Mouse (Mus musculus) G1E-ER4 (cell line): ENCODE results near the gene Zcchc7. TPM values are rescaled to one million over a fixed set of nuclear protein-coding genes. Genes with fewer than 3 reads are reported as not detected.

Experiments used
- GATA1 ChIP-seq: IDR thresholded peaks from one replicate; pipeline ENCODE4 v1.8.0; 2012; ENCODE audit warnings: low read length, inconsistent platforms
- polyA plus RNA-seq: library from polyadenylated mRNA; stranded (reverse); fragments of >175 nt; gene quantifications from 2 replicates; pipeline ENCODE4 v1.2.3, GENCODE M21; 2012

Gene Zcchc7
- polyA plus RNA-seq, 1 experiment, result 31.2 TPM

DNA sequence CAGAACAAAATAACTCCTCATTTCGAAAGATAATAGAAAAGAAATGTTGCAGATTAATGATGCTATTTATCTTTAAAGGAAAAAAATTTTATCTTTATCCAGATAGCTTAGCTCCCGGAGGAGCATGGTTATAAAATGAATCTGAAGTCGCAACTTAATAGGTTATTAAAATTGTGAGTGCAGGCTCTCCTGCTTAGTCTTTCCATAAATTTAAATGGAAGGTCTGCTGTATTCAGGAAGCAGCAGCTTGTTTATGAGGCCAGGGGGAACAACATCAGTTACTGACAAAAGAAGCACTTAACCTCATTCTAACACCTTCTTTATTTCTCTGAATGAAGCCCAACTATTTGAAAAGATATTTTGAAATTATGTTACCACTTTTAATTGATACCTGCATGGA lies 74.9 kb downstream of the Zcchc7 start:
- TF ChIP-seq GATA1, result no peak

- TF ChIP-seq GATA1, result no peak
Observed at GRCm38 (mm10) chr4:44851835-44852251, 96.2 kb downstream of the Zcchc7 start.

DNA sequence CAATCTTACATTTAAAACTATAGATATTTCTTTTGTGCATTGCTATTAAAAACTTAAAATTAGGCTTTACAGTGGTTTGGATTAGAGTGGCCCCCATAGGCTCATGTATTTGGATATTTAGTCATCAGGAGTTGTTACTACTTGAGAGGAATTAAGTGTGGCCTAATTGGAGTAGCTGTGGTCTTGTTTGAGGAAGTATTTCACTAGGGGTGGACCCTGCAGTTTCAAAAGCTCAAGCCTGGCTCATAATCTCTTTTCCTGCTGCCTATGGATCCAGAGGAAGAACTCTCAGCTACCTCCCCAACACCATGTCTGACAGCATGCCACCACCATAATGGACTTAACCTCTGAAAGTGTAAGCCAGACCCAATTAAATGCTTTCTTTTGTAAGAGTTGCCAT lies 115.9 kb downstream of the Zcchc7 start:
- no peak for TF ChIP-seq GATA1

DNA sequence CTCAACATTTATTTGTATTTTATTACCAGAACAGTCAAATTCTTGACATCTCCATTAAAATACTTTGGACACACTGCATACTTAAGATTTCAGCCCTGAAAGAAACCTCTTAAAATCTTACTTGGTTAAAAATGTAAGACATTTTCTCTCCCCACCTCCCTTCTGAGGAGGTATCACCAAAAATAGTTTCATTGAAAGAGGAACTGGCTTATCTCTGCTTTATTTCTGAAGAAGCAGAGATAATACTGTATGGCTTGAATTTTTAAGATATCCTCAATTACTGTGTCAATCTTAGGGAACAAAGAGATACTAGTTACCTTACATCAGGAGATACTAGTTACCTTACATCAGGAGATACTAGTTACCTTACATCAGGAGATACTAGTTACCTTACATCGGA lies 116.4 kb downstream of the Zcchc7 start:
- no peak for TF ChIP-seq GATA1

DNA sequence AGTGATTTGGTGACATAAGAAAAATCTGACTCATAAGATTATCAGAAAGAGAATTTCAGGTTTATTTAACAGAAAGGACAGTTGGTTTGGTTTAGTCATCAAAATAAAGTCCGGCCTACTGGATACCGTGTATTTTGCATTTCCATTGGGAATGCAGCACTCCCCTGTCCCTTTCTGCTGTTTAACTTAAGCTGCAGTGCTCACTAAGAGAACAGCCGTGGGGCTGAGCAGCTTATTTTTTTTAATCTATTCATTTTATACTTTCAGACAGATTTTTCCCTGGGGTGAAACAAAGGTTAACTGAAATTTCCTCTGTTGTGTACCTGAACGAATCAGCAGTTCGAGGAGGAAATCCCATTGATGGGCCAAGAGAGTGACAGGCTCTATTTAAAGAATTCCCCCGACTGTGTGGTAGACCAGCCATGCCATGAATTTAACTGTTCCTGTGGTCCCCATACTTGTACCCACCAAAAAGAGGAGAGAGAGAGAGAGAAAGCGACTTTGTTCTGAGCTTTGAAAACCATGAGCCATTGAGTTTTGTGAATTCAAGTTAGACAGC lies 124.5 kb downstream of the Zcchc7 start:
- no peak for TF ChIP-seq GATA1

DNA sequence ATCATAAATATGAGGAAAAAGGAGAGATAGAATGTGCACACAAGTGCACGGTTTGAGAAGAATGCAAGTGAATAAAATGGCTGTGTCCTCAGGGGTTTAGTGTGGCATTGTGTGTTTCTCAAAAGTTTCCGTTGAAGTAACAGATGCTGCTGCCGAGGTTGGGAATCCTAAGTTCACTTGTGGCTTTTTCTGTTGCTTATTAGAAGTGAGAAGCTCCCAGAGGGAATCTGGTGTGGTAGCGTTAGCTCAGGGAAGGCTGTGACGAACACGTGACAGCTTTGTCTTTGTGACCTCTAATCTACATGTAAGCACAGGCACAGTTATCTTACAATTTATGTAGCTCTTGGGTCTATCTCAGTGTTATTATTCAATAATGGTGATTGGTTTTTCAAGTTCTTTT lies 130.5 kb downstream of the Zcchc7 start:
- no peak for TF ChIP-seq GATA1

DNA sequence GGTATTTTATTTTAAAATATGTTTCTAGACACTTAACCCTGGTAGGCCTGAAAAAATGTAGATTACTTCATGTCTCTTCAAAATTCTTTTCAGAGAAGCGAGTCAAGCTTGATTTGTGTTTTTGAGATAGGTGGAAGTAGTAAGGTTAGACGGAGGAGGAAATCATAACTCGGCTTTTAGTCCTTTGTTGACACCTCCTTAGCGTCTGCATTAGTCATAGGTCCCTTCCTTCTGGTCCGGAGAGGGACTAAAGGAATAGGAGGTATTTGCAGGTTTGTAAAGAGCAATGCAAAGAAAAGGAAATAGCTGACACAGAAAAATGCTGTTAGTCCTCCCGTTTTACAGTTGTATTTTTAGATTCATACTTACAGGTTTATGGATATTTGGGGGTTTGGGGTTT lies 135.7 kb downstream of the Zcchc7 start:
- no peak for TF ChIP-seq GATA1

DNA sequence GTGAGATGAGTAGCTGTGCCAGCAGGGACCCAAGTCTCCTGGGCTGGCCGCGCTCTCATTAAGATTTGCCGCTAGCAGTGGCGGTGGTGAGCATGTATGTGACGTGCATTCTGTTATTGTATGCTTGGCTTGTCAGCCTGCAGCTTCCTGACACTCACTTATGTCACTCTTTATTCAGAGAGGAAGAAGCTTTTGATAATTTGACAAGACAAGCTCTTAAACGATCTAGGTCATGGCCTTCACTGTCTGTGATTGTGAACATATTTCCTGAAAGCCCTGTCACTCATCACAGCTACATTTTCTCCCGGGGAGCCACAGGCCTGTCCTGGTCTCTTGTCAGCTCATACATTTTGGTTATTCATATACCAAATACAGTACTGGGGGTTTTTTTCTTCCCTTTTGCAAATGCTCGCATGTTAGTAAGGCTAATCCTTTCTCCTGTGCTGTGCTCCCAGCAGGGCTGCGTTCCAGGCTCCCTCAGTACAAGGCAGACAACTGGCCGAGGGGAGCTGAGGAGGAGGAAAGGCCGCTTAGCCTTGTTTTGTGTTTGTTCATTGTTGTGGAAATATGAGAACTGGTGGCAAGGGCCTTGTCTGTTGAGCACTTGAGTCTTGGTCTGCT lies 150.1 kb downstream of the Zcchc7 start:
- no peak for TF ChIP-seq GATA1

DNA sequence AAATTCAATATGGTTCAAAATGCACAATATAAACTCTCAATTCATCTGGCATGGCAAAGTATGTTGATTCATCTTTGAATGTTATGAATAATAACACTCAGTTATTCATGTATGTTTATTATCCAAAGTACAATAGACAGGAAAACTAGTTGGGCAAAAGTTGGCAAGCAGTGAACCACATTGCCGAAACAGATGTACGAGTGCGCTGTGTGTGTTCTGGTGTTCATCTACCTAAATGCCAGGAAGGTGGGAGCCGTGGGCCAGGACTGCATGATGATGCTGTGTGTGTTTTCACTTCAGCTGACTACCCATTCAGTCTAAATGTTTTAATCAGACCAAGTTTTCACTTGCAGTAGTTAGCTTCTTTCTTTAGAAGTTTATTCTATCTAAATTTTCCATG lies 150.7 kb downstream of the Zcchc7 start:
- no peak for TF ChIP-seq GATA1

- TF ChIP-seq GATA1, result no peak
Observed at GRCm38 (mm10) chr4:44910065-44910464, 154.4 kb downstream of the Zcchc7 start.

DNA sequence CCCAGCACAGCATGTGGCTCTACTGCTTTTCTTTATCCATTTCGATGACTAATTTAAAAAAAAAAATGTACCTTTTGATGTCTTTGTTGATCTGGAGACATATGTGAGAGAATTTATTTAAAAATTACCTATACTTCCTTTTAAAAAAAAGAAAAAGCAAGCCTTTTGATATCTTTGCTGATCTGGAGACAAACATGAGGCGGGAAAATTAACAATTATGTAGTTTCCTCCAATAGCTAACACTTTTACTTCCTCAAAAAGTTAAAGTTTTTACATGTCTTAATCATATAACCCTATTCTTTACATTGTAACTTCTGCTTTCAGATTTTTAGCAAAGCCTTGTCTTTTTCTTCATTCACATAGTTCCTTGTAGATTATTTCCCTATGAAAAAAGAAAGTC lies 155.2 kb downstream of the Zcchc7 start:
- TF ChIP-seq GATA1, result no peak

GRCm38 (mm10) chr4:44917312-44917848 lies 161.7 kb downstream of the Zcchc7 start:
- no peak for TF ChIP-seq GATA1

DNA sequence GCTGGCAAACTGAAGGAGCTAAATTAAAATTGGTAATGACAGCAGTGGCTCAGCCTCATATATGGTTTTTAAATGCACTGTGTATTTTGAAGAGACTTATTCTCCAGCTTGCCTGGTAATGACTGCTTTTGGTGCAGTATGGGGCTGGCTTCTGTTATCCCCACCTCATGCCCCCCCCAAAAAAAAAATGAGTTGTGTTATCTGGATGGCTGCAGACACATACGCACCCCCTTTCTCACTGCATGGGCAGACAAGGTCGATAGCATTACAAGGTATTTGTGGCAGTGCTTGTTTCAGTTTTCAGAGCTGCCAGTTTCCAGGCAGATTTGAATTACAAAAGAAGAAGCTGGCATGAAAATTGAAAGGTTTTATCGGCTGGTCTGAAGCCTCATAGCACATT lies 162.2 kb downstream of the Zcchc7 start:
- TF ChIP-seq GATA1, result no peak

DNA sequence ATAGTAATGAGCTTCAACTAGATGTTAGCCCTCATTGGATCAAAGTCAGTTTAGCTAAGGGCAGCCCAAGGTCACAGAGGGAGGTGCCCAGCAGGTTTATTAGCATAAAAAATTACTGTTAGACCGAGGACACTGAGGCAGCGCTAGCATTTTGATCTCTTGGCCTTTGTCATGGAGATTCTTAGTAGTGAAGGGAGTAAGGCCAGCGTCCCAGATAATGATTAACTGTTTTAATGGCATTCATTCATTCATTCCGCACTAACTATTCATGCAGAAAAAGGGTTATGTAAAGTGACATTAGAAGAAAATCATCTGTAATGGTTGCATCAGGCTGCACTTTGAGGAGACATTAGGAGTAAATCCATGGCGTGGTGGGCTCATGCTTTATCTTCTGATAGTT lies 165.2 kb downstream of the Zcchc7 start:
- TF ChIP-seq GATA1, result no peak

- TF ChIP-seq GATA1, result no peak
Observed at GRCm38 (mm10) chr4:44922466-44923128, 166.9 kb downstream of the Zcchc7 start.

DNA sequence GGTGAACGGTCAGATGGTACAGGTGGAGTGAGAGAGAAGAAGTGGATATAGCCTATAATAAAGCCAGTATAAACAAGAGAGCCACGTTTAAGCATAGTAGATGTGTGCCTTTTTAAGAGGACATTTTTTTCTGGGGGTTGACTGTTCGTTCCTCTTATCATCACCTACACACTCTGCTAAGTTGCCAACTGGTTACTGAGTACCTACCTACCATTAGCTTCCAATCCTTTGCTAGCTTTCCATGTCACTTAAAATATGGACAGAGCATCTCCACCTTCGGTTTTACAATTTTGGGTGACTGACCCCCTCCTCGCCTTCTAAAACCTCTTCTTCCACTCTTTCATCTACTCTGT lies 167.4 kb downstream of the Zcchc7 start:
- TF ChIP-seq GATA1, result no peak

GRCm38 (mm10) chr4:44927934-44928333 lies 172.3 kb downstream of the Zcchc7 start:
- TF ChIP-seq GATA1, result no peak
